Mouse (Mus musculus) embryonic facial prominence, embryonic 14.5 days (tissue): ENCODE results near the gene St6galnac3. TPM values are rescaled to one million over a fixed set of nuclear protein-coding genes. Genes with fewer than 3 reads are reported as not detected.

Source experiments
- ATAC-seq: fragments of 200-750 bp; cut with Nextera tagmentation; 2 replicates; pipeline ENCODE4 v1.8.0; 2017; ENCODE audit warnings: low read depth, moderate number of reproducible peaks, moderate TSS enrichment
- DNase-seq: peaks from one replicate; pipeline ENCODE4 v3.0.0-alpha.2; 2015; ENCODE audit warnings: low spot score
- H3K27ac ChIP-seq: fragments of 300-500 bp; sonication (generic); replicated peaks from 2 replicates; pipeline ENCODE4 v1.5.1; 2014; ENCODE audit warnings: low read depth, mild to moderate bottlenecking, low read length, moderate library complexity
- H3K27me3 ChIP-seq: fragments of 300-500 bp; sonication (generic); replicated peaks from 2 replicates; pipeline ENCODE4 v1.6.1; 2014; ENCODE audit warnings: low read length; ENCODE audit not compliant: control insufficient read depth, insufficient read depth
- H3K36me3 ChIP-seq: fragments of 300-500 bp; sonication (generic); 2 replicates; pipeline ENCODE4 v1.6.1; 2014; ENCODE audit warnings: low read length, mixed read lengths; ENCODE audit not compliant: control insufficient read depth, insufficient read depth
- H3K4me1 ChIP-seq: fragments of 300-500 bp; sonication (generic); 2 replicates; pipeline ENCODE4 v1.6.1; 2014; ENCODE audit warnings: antibody characterized with exemption, low read length; ENCODE audit not compliant: control insufficient read depth, insufficient read depth
- H3K4me2 ChIP-seq: fragments of 300-500 bp; sonication (generic); 2 replicates; pipeline ENCODE4 v1.6.1; 2014; ENCODE audit warnings: low read depth, mild to moderate bottlenecking, low read length, moderate library complexity, mixed read lengths
- H3K4me3 ChIP-seq: fragments of 300-500 bp; sonication (generic); 2 replicates; pipeline ENCODE4 v1.5.1; 2014; ENCODE audit warnings: low read depth, mild to moderate bottlenecking, low read length
- H3K9ac ChIP-seq: fragments of 300-500 bp; sonication (generic); 2 replicates; pipeline ENCODE4 v1.6.1; 2014; ENCODE audit warnings: low read depth, mild to moderate bottlenecking, low read length, moderate library complexity, mixed read lengths
- H3K9me3 ChIP-seq: fragments of 300-500 bp; sonication (generic); 2 replicates; pipeline ENCODE4 v1.6.1; 2016; ENCODE audit warnings: low read length; ENCODE audit not compliant: control insufficient read depth
- WGBS: fragments of 180-500 bp; shearing (Covaris S2); extraction: QIAGEN DNeasy Blood & Tissue Kit; methylation state at CpG from one replicate; pipeline ENCODE4 v1.1.7; 2014; 5-methylcytosine and 5-hydroxymethylcytosine counted together
- polyA plus RNA-seq: library from polyadenylated mRNA; unstranded; fragments of >200 nt; fragmentation: Nextera tagmentation; extraction: Ambion mirVana; gene quantifications from 2 replicates; pipeline ENCODE4 v1.2.1, GENCODE M21; 2014

Gene St6galnac3
- polyA plus RNA-seq, 1 experiment from 2014 or later: 30.6 TPM

- DNase-seq: no peak
- Histone ChIP-seq H3K27ac (no peak overlapping the region), H3K9ac (no peak overlapping the region), H3K36me3 (no peaks in the 10 kb centered on the region), H3K4me3 (no peak overlapping the region), H3K9me3 (no peaks in the 10 kb centered on the region), H3K4me2 (no peak overlapping the region), H3K27me3 (no peaks in the 10 kb centered on the region), H3K4me1 (peaks cover 11% of the 10 kb centered on the region; the same call in 1 of the 2 replicates)
- WGBS: 75% methylated on average over 9 of the region's 9 CpGs
- no peak for ATAC-seq
Observed at GRCm38 (mm10) chr3:153662796-153663195, 62.2 kb downstream of the St6galnac3 start.

- 82% methylated on average over 7 of the region's 7 CpGs for WGBS
Observed at GRCm38 (mm10) chr3:153661927-153662326, 63.0 kb downstream of the St6galnac3 start.

GRCm38 (mm10) chr3:153659575-153660168 lies 65.3 kb downstream of the St6galnac3 start:
- ATAC-seq (no peak), DNase-seq (no peak)
- H3K27me3 ChIP-seq: no peaks in the 10 kb centered on the region
- H3K27ac ChIP-seq: no peak overlapping the region
- no peaks in the 10 kb centered on the region for H3K36me3 ChIP-seq
- WGBS: 79% methylated on average over 15 of the region's 15 CpGs
- H3K4me1 ChIP-seq: peaks cover 11% of the 10 kb centered on the region; the same call in 1 of the 2 replicates
- H3K9ac ChIP-seq: no peak overlapping the region
- no peak overlapping the region for H3K4me3 ChIP-seq
- H3K9me3 ChIP-seq: no peaks in the 10 kb centered on the region
- no peak overlapping the region for H3K4me2 ChIP-seq

More at GRCm38 (mm10) chr3:153661927-153662326, 63.0 kb downstream of the St6galnac3 start:
- Histone ChIP-seq H3K4me1 (peaks cover 11% of the 10 kb centered on the region; the same call in 1 of the 2 replicates), H3K4me2 (no peak overlapping the region), H3K4me3 (no peak overlapping the region), H3K27me3 (no peaks in the 10 kb centered on the region), H3K27ac (no peak overlapping the region), H3K9ac (no peak overlapping the region), H3K9me3 (no peaks in the 10 kb centered on the region), H3K36me3 (no peaks in the 10 kb centered on the region)
- ATAC-seq: no peak
- no peak for DNase-seq

GRCm38 (mm10) chr3:153658051-153658777 lies 66.8 kb downstream of the St6galnac3 start:
- Histone ChIP-seq H3K4me1 (peaks cover 8% of the 10 kb centered on the region; the same call in 1 of the 2 replicates), H3K9me3 (no peaks in the 10 kb centered on the region), H3K4me3 (no peak overlapping the region), H3K27ac (no peak overlapping the region), H3K36me3 (no peaks in the 10 kb centered on the region), H3K27me3 (no peaks in the 10 kb centered on the region), H3K9ac (no peak overlapping the region), H3K4me2 (no peak overlapping the region)
- DNase-seq: peak; percentile 47
- 69% methylated on average over 22 of the region's 22 CpGs for WGBS
- ATAC-seq: peak; percentile 54; the same call in 1 of the 2 replicates

- WGBS: 18% methylated on average over 9 of the region's 9 CpGs
- no peak overlapping the region for H3K9ac ChIP-seq
- DNase-seq: peak; percentile 82
- H3K27ac ChIP-seq: no peak overlapping the region
- H3K36me3 ChIP-seq: no peaks in the 10 kb centered on the region
- H3K9me3 ChIP-seq: no peaks in the 10 kb centered on the region
- H3K4me2 ChIP-seq: no peak overlapping the region
- H3K27me3 ChIP-seq: no peaks in the 10 kb centered on the region
- H3K4me3 ChIP-seq: no peak overlapping the region
- ATAC-seq: no peak
- H3K4me1 ChIP-seq: peaks cover 7% of the 10 kb centered on the region; the same call in 1 of the 2 replicates
Observed at GRCm38 (mm10) chr3:153655071-153655470, 69.9 kb downstream of the St6galnac3 start.

GRCm38 (mm10) chr3:153652850-153653249 lies 72.1 kb downstream of the St6galnac3 start:
- no peak overlapping the region for H3K4me3 ChIP-seq
- ATAC-seq (no peak), DNase-seq (no peak)
- H3K9ac ChIP-seq: no peak overlapping the region
- no peaks in the 10 kb centered on the region for H3K9me3 ChIP-seq
- no peak overlapping the region for H3K27ac ChIP-seq
- no peaks in the 10 kb centered on the region for H3K36me3 ChIP-seq
- H3K4me2 ChIP-seq: no peak overlapping the region
- 64% methylated on average over 3 of the region's 3 CpGs for WGBS
- H3K4me1 ChIP-seq: peaks cover 6% of the 10 kb centered on the region; the same call in 1 of the 2 replicates
- H3K27me3 ChIP-seq: no peaks in the 10 kb centered on the region

GRCm38 (mm10) chr3:153648713-153649112 lies 76.3 kb downstream of the St6galnac3 start:
- ATAC-seq (no peak), DNase-seq (no peak)
- Histone ChIP-seq H3K9me3 (no peaks in the 10 kb centered on the region), H3K27me3 (no peaks in the 10 kb centered on the region), H3K4me3 (no peak overlapping the region), H3K36me3 (no peaks in the 10 kb centered on the region), H3K4me2 (no peak overlapping the region), H3K27ac (no peak overlapping the region), H3K4me1 (peaks cover 6% of the 10 kb centered on the region; the same call in 1 of the 2 replicates), H3K9ac (no peak overlapping the region)
- 40% methylated on average over 8 of the region's 8 CpGs for WGBS

- Histone ChIP-seq H3K4me2 (no peak overlapping the region), H3K27me3 (no peaks in the 10 kb centered on the region), H3K4me3 (no peak overlapping the region), H3K27ac (no peak overlapping the region), H3K36me3 (no peaks in the 10 kb centered on the region), H3K9ac (no peak overlapping the region), H3K4me1 (no peaks in the 10 kb centered on the region), H3K9me3 (no peaks in the 10 kb centered on the region)
- 69% methylated on average over 7 of the region's 7 CpGs for WGBS
- no peak for DNase-seq
- ATAC-seq: no peak
Observed at GRCm38 (mm10) chr3:153645803-153646202, 79.2 kb downstream of the St6galnac3 start.
